Mouse (Mus musculus) stomach, postnatal 0 days (tissue): ENCODE measurements around the gene P2rx5. TPM values are rescaled to one million over a fixed set of nuclear protein-coding genes. Genes with fewer than 3 reads are reported as not detected.

Experiments used
- ATAC-seq: fragments of 200-750 bp; cut with Nextera tagmentation; 2 replicates; pipeline ENCODE4 v1.8.0; 2017; ENCODE audit not compliant: low FRiP score, low TSS enrichment
- DNase-seq: peaks from one replicate; pipeline ENCODE4 v3.0.0-alpha.2; 2016; ENCODE audit warnings: low spot score
- H3K27ac ChIP-seq: fragments of 300-500 bp; sonication (generic); replicated peaks from 2 replicates; pipeline ENCODE4 v1.5.1; 2014; ENCODE audit warnings: mild to moderate bottlenecking, control low read depth
- H3K27me3 ChIP-seq: fragments of 300-500 bp; sonication (generic); 2 replicates; pipeline ENCODE4 v1.6.1; 2014; ENCODE audit warnings: low read length; ENCODE audit not compliant: control insufficient read depth, insufficient read depth
- H3K36me3 ChIP-seq: fragments of 300-500 bp; sonication (generic); 2 replicates; pipeline ENCODE4 v1.6.1; 2014; ENCODE audit warnings: low read length, mixed read lengths; ENCODE audit not compliant: control insufficient read depth, insufficient read depth
- H3K4me1 ChIP-seq: fragments of 300-500 bp; sonication (generic); replicated peaks from 2 replicates; pipeline ENCODE4 v1.6.1; 2014; ENCODE audit warnings: antibody characterized with exemption; ENCODE audit not compliant: control insufficient read depth, insufficient read depth
- H3K4me2 ChIP-seq: fragments of 300-500 bp; sonication (generic); replicated peaks from 2 replicates; pipeline ENCODE4 v1.6.1; 2014; ENCODE audit warnings: low read depth, mild to moderate bottlenecking, control low read depth, moderate library complexity
- H3K4me3 ChIP-seq: fragments of 300-500 bp; sonication (generic); 2 replicates; pipeline ENCODE4 v1.5.1; 2014; ENCODE audit warnings: low read depth, low read length, control low read depth
- H3K9ac ChIP-seq: fragments of 300-500 bp; sonication (generic); 2 replicates; pipeline ENCODE4 v1.6.1; 2014; ENCODE audit warnings: mild to moderate bottlenecking, low read length, control low read depth, mixed read lengths
- H3K9me3 ChIP-seq: fragments of 300-500 bp; sonication (generic); 2 replicates; pipeline ENCODE4 v1.6.1; 2016; ENCODE audit warnings: low read length; ENCODE audit not compliant: control insufficient read depth
- CTCF ChIP-seq: IDR thresholded peaks from 2 replicates; pipeline ENCODE4 v1.5.1; 2016; ENCODE audit warnings: antibody characterized with exemption, low read depth, mild to moderate bottlenecking, moderate library complexity
- EP300 ChIP-seq: optimal IDR thresholded peaks from 2 replicates; pipeline ENCODE3; 2016; ENCODE audit warnings: antibody characterized with exemption
- WGBS: fragments of 180-500 bp; shearing (Covaris S2); extraction: QIAGEN DNeasy Blood & Tissue Kit; methylation state at CpG from one replicate; pipeline ENCODE4 v1.1.7; 2014; 5-methylcytosine and 5-hydroxymethylcytosine counted together
- polyA plus RNA-seq: library from polyadenylated mRNA; unstranded; fragments of >200 nt; fragmentation: Nextera tagmentation; extraction: Ambion mirVana; gene quantifications from 2 replicates; pipeline ENCODE4 v1.2.1, GENCODE M21; 2015

Gene P2rx5
- polyA plus RNA-seq, 1 experiment from 2014 or later: 0.44 TPM

DNA sequence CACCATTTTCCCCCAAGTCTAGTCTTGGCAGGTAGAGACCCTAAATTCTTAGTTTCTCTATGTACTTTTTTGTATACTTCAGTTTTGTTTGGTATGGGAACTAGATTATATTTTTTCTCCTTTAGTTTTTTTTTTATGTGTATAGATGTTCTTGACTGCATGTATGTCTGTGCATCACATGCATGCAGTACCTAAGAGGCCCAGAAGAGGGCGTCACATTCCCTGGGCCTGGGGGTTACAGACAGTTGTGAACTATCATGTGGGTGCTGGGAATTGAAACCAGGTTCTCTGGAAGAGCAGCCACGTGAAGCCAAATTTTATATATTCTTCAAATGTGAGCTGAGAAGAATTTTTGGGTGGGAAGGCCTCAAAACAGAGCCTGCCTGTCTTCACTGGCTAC, 59.5 kb downstream of the P2rx5 start:
- 63% methylated on average over 2 of the region's 2 CpGs for WGBS
- Histone ChIP-seq H3K4me3 (no peak overlapping the region), H3K9ac (no peak overlapping the region), H3K36me3 (no peaks in the 10 kb centered on the region), H3K27ac (no peak overlapping the region), H3K9me3 (no peaks in the 10 kb centered on the region), H3K27me3 (no peaks in the 10 kb centered on the region), H3K4me2 (no peak overlapping the region), H3K4me1 (no peaks in the 10 kb centered on the region)
- DNase-seq: no peak
- ATAC-seq: no peak
- TF ChIP-seq EP300 (no peak), CTCF (peak; percentile 27; the same call in 1 of the 2 replicates)

DNA sequence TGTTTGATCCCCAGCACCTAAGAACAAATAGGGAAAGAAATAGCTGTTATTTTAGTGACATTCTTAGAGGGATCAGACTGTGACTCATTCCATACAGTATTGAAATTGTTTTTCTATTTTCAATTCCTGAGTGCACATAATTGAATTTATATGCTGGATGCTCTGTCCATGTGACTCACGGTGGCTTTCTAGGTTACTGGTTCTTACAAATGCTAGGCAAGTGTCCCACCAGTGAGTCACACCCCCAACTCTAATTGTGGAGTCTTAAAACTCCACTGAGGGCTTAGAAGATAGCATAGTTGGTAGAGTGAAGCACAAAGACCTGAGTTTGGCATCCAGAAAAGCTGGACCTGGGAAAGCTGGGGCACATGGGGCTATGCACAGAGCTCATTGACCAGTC, 60.4 kb downstream of the P2rx5 start:
- H3K9me3 ChIP-seq: no peaks in the 10 kb centered on the region
- H3K36me3 ChIP-seq: no peaks in the 10 kb centered on the region
- H3K4me1 ChIP-seq: no peaks in the 10 kb centered on the region
- no peaks in the 10 kb centered on the region for H3K27me3 ChIP-seq
- H3K4me2 ChIP-seq: no peak overlapping the region
- no peak overlapping the region for H3K9ac ChIP-seq
- ATAC-seq (no peak), DNase-seq (no peak)
- H3K4me3 ChIP-seq: no peak overlapping the region
- H3K27ac ChIP-seq: no peak overlapping the region
- whole genome bisulfite sequencing: 68% methylated on average over 1 of the region's 1 CpGs
- TF ChIP-seq CTCF (no peak), EP300 (no peak)

Other genes with a start within 250 kb of the P2rx5 start
- gene Atp2a3, start 199.3 kb upstream of the P2rx5 start, polyA plus RNA-seq: 19.6 and 21.9 TPM in 2 replicates
- 0.97 and 0.98 TPM in 2 replicates for gene P2rx1, start 161.3 kb upstream of the P2rx5 start, polyA plus RNA-seq
- 6.7 and 7.1 TPM in 2 replicates for gene Camkk1, start 141.4 kb upstream of the P2rx5 start, polyA plus RNA-seq
- 4.9 TPM in 2 replicates for gene Ncbp3, start 112.6 kb upstream of the P2rx5 start, polyA plus RNA-seq
- 0.13 and 0.15 TPM in 2 replicates for gene Itgae, start 69.8 kb upstream of the P2rx5 start, polyA plus RNA-seq
- gene Haspin, start 22.1 kb upstream of the P2rx5 start, polyA plus RNA-seq: 2.7 and 3.6 TPM in 2 replicates
- 125 and 132 TPM in 2 replicates for gene Emc6, start 16.6 kb downstream of the P2rx5 start, polyA plus RNA-seq
- gene Tax1bp3, start 16.7 kb downstream of the P2rx5 start, polyA plus RNA-seq: 176 and 184 TPM in 2 replicates
- gene Ctns, start 38.6 kb downstream of the P2rx5 start, polyA plus RNA-seq: 15.9 and 17.4 TPM in 2 replicates
- 3.4 and 4.0 TPM in 2 replicates for gene Shpk, start 39.0 kb downstream of the P2rx5 start, polyA plus RNA-seq
- gene Trpv1, start 73.9 kb downstream of the P2rx5 start, polyA plus RNA-seq: 0.02 and 0.08 TPM in 2 replicates
- 0.57 and 0.61 TPM in 2 replicates for gene Trpv3, start 107.0 kb downstream of the P2rx5 start, polyA plus RNA-seq
- gene Aspa, start 169.2 kb downstream of the P2rx5 start, polyA plus RNA-seq: 2.7 and 3.3 TPM in 2 replicates
- gene Gm49340, start 169.3 kb downstream of the P2rx5 start, polyA plus RNA-seq: not detected in 2 replicates
- gene Spata22, start 169.3 kb downstream of the P2rx5 start, polyA plus RNA-seq: 0.17 TPM in 1 of 2 replicates, not detected in the other
- gene Olfr20, start 190.4 kb downstream of the P2rx5 start, polyA plus RNA-seq: 0.06 TPM in 1 of 2 replicates, not detected in the other
- gene Olfr376, start 210.8 kb downstream of the P2rx5 start, polyA plus RNA-seq: not detected in 2 replicates
- not detected in 2 replicates for gene Olfr1, start 239.2 kb downstream of the P2rx5 start, polyA plus RNA-seq